In the genomic region with DNA sequence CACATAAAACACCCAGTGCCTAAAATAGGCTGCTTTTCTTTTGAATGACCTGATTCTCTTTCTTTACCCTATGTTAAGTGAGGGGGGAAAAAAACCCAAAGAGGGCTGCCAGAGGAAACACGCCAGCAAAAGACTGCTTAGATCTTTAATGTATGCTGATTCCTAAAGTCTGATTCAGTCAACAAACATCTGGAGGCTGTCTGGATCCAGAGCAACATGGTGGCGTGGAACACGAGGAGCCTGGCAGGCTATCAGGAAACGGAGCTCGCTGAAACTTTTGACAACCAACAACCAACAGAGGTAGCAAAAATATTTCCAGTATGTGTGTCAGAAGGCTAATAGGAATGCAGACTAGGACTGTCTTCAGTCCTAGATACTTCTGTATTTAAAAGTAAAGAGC, we compare ENCODE assay signal across 24 mouse cellular contexts.
DNase-seq lines count a peak whose midpoint lies in the region; ATAC-seq and TF ChIP-seq lines count a peak whose summit lies in the region.
"Had no signal": no experiment of that assay in that cellular context is flagged by ENCODE, and none has a peak within 500 bp of the region (broad histone marks: within the 10 kb centered on the region; RNA-seq: fewer than 3 reads in every experiment).

No protein-coding gene starts in this region.

- TF ChIP-seq CTCF in liver, postnatal 0 days (IDR thresholded peaks at IDR 0.05; ENCODE audit: low read depth) = no peak
- no peak for TF ChIP-seq CTCF in E14TG2a.4 (conservative IDR thresholded peaks at IDR 0.05; ENCODE audit: low read length)

- H3K4me3 ChIP-seq in heart, embryonic 15.5 days = no peak overlapping the region
- H3K4me3 ChIP-seq in liver, embryonic 13.5 days (replicated peaks) = no peak overlapping the region
- no peak overlapping the region for H3K4me3 ChIP-seq in liver, postnatal 0 days (ENCODE audit: low read depth, low read length)
- peak overlapping the region; percentile 14; the same call in 1 of the 2 replicates for H3K4me3 ChIP-seq in E14TG2a.4 (replicated peaks; ENCODE audit: low read length)
- H3K4me3 ChIP-seq: embryonic facial prominence, embryonic 15.5 days; forebrain, embryonic 12.5 days; megakaryocyte, embryonic 14.5 days; midbrain, embryonic 15.5 days; myocyte; neural tube, embryonic 15.5 days had no signal

- intact Hi-C loops in heart, postnatal 36 days (cut with DNase I) = no loop called here

- 44% methylated on average over 5 of the region's 5 CpGs for WGBS in heart, embryonic 15.5 days
- 75% methylated on average over 5 of the region's 5 CpGs for WGBS in liver, embryonic 13.5 days (ENCODE audit: insufficient replicate concordance)
- whole genome bisulfite sequencing in liver, postnatal 0 days (ENCODE audit: insufficient replicate concordance) = 76% methylated on average over 5 of the region's 5 CpGs

- H3K4me2 ChIP-seq in heart, embryonic 15.5 days = no peak overlapping the region
- H3K4me2 ChIP-seq in liver, embryonic 13.5 days = no peak overlapping the region
- no peak overlapping the region for H3K4me2 ChIP-seq in liver, postnatal 0 days (ENCODE audit: low read depth, low read length)
- H3K4me2 ChIP-seq: embryonic facial prominence, embryonic 15.5 days; forebrain, embryonic 12.5 days; hindbrain, embryonic 14.5 days; midbrain, embryonic 15.5 days; neural tube, embryonic 15.5 days had no signal

- no peaks in the 10 kb centered on the region for H3K27me3 ChIP-seq in heart, embryonic 15.5 days
- H3K27me3 ChIP-seq in liver, embryonic 13.5 days = no peaks in the 10 kb centered on the region
- no peaks in the 10 kb centered on the region for H3K27me3 ChIP-seq in liver, postnatal 0 days (ENCODE audit: insufficient read depth, low read length)
- no peaks in the 10 kb centered on the region for H3K27me3 ChIP-seq in E14TG2a.4 (ENCODE audit: insufficient read depth, low read length)
- H3K27me3 ChIP-seq: embryonic facial prominence, embryonic 15.5 days; forebrain, embryonic 12.5 days; megakaryocyte, embryonic 14.5 days; midbrain, embryonic 15.5 days; neural tube, embryonic 15.5 days; Patski had no signal

- no peak for ATAC-seq in heart, embryonic 15.5 days (replicated peaks; ENCODE audit: insufficient number of reproducible peaks, insufficient read depth, low FRiP score, low read depth)
- no peak for ATAC-seq in liver, embryonic 13.5 days (ENCODE audit: low read depth)
- ATAC-seq in liver, postnatal 0 days = no peak
- ATAC-seq: midbrain, embryonic 15.5 days; Patski had no signal

- H3K9me3 ChIP-seq in heart, embryonic 15.5 days (replicated peaks) = no peaks in the 10 kb centered on the region
- no peaks in the 10 kb centered on the region for H3K9me3 ChIP-seq in liver, embryonic 13.5 days (replicated peaks)
- 0 out of 2 replicates have a peak, but pooled peaks cover under 1% of the 10 kb centered on the region for H3K9me3 ChIP-seq in liver, postnatal 0 days (ENCODE audit: low read length)
- no peaks in the 10 kb centered on the region for H3K9me3 ChIP-seq in E14TG2a.4 (ENCODE audit: low read length)
- H3K9me3 ChIP-seq: embryonic facial prominence, embryonic 15.5 days; forebrain, embryonic 12.5 days; midbrain, embryonic 15.5 days; neural tube, embryonic 15.5 days had no signal

- no peak for DNase-seq in heart, postnatal 36 days
- no peak for DNase-seq in liver, embryonic 13.5 days
- no peak for DNase-seq in liver, postnatal 0 days
- DNase-seq in ZHBTc4 (ENCODE audit: low read depth, low spot score) = peak; percentile 46
- DNase-seq in T-cell, adult 2 months (ENCODE audit: low spot score) = no peak
- DNase-seq: adrenal gland, postnatal 25 days; cerebellum, adult 11 months; cerebellum, postnatal 14 days; gastrocnemius, postnatal 14 days; heart, adult 18-20 months; kidney, adult 9 months; liver; lung, adult 18-20 months; right cerebral cortex, postnatal 25 days had no signal

- no peaks in the 10 kb centered on the region for H3K36me3 ChIP-seq in heart, embryonic 15.5 days
- peaks cover 21% of the 10 kb centered on the region for H3K36me3 ChIP-seq in liver, embryonic 13.5 days
- peaks cover 1% of the 10 kb centered on the region; the same call in 1 of the 2 replicates for H3K36me3 ChIP-seq in liver, postnatal 0 days (replicated peaks; ENCODE audit: insufficient read depth, low read length)
- peaks cover 19% of the 10 kb centered on the region; the same call in 1 of the 2 replicates for H3K36me3 ChIP-seq in E14TG2a.4 (ENCODE audit: insufficient read depth, low read length)
- H3K36me3 ChIP-seq: embryonic facial prominence, embryonic 15.5 days; forebrain, embryonic 12.5 days; midbrain, embryonic 15.5 days; neural tube, embryonic 15.5 days had no signal

- H3K27ac ChIP-seq in heart, embryonic 15.5 days = 0 out of 2 replicates have a peak overlapping the region, but pooled peaks have one; percentile 4
- H3K27ac ChIP-seq in liver, embryonic 13.5 days = peak overlapping the region; percentile 29; the same call in 1 of the 2 replicates
- no peak overlapping the region for H3K27ac ChIP-seq in liver, postnatal 0 days (ENCODE audit: low read depth)
- H3K27ac ChIP-seq: forebrain, embryonic 12.5 days; hindbrain, embryonic 14.5 days; midbrain, embryonic 15.5 days; neural tube, embryonic 15.5 days had no signal

- no peak overlapping the region for H3K9ac ChIP-seq in heart, embryonic 15.5 days
- no peak overlapping the region for H3K9ac ChIP-seq in liver, embryonic 13.5 days
- no peak overlapping the region for H3K9ac ChIP-seq in liver, postnatal 0 days (replicated peaks)
- H3K9ac ChIP-seq: embryonic facial prominence, embryonic 15.5 days; forebrain, embryonic 12.5 days; hindbrain, embryonic 14.5 days; midbrain, embryonic 15.5 days; neural tube, embryonic 15.5 days had no signal

- H3K4me1 ChIP-seq in heart, embryonic 15.5 days (replicated peaks) = peaks cover 11% of the 10 kb centered on the region
- H3K4me1 ChIP-seq in liver, embryonic 13.5 days (replicated peaks) = peaks cover 71% of the 10 kb centered on the region
- H3K4me1 ChIP-seq in liver, postnatal 0 days (ENCODE audit: insufficient read depth) = peaks cover 19% of the 10 kb centered on the region
- peaks cover 62% of the 10 kb centered on the region for H3K4me1 ChIP-seq in E14TG2a.4 (replicated peaks; ENCODE audit: low read depth, low read length)
- H3K4me1 ChIP-seq: forebrain, embryonic 12.5 days; midbrain, embryonic 15.5 days; neural tube, embryonic 15.5 days had no signal

- no peak for TF ChIP-seq EP300 in liver, postnatal 0 days (IDR thresholded peaks at IDR 0.05; ENCODE audit: low read depth)
